Mouse (Mus musculus): Measurements from ENCODE around the gene Fads6. TPM values are rescaled to one million over a fixed set of nuclear protein-coding genes. Genes with fewer than 3 reads are reported as not detected.
A peak's percentile ranks its signal among the peaks of the same experiment; 100 is the strongest.

Gene Fads6
- polyA plus RNA-seq, 1 experiment: 1.9 TPM

GRCm38 (mm10) chr11:115264136-115264861, 33.2 kb downstream of the Fads6 start:
- H3K27ac ChIP-seq (ENCODE audit: insufficient read depth, low read depth, low read length): no peak overlapping the region
- H3K4me1 ChIP-seq (ENCODE audit: control insufficient read depth, insufficient read depth, low read length): no peaks in the 10 kb centered on the region
- no peak for TF ChIP-seq POLR2A (IDR thresholded peaks at IDR 0.05; ENCODE audit: borderline replicate concordance, low read depth, low read length)
- TF ChIP-seq CTCF (IDR thresholded peaks at IDR 0.05; ENCODE audit: low read depth, low read length): no peak
- H3K4me3 ChIP-seq (ENCODE audit: insufficient read depth, low read length): no peak overlapping the region

GRCm38 (mm10) chr11:115262954-115263353, 34.5 kb downstream of the Fads6 start:
- TF ChIP-seq POLR2A (IDR thresholded peaks at IDR 0.05; ENCODE audit: borderline replicate concordance, low read depth, low read length): no peak
- no peak for TF ChIP-seq CTCF (IDR thresholded peaks at IDR 0.05; ENCODE audit: low read depth, low read length)
- Histone ChIP-seq H3K4me3 (ENCODE audit: insufficient read depth, low read length) (no peak overlapping the region), H3K27ac (ENCODE audit: insufficient read depth, low read depth, low read length) (no peak overlapping the region), H3K4me1 (ENCODE audit: control insufficient read depth, insufficient read depth, low read length) (no peaks in the 10 kb centered on the region)

GRCm38 (mm10) chr11:115259134-115259533, 38.3 kb downstream of the Fads6 start:
- Histone ChIP-seq H3K4me3 (ENCODE audit: insufficient read depth, low read length) (no peak overlapping the region), H3K27ac (ENCODE audit: insufficient read depth, low read depth, low read length) (no peak overlapping the region), H3K4me1 (ENCODE audit: control insufficient read depth, insufficient read depth, low read length) (no peaks in the 10 kb centered on the region)
- TF ChIP-seq POLR2A (IDR thresholded peaks at IDR 0.05; ENCODE audit: borderline replicate concordance, low read depth, low read length): no peak
- no peak for TF ChIP-seq CTCF (IDR thresholded peaks at IDR 0.05; ENCODE audit: low read depth, low read length)

GRCm38 (mm10) chr11:115257775-115258510, 39.5 kb downstream of the Fads6 start:
- TF ChIP-seq POLR2A (IDR thresholded peaks at IDR 0.05; ENCODE audit: borderline replicate concordance, low read depth, low read length): no peak
- no peak for TF ChIP-seq CTCF (IDR thresholded peaks at IDR 0.05; ENCODE audit: low read depth, low read length)
- Histone ChIP-seq H3K4me1 (ENCODE audit: control insufficient read depth, insufficient read depth, low read length) (no peaks in the 10 kb centered on the region), H3K4me3 (ENCODE audit: insufficient read depth, low read length) (no peak overlapping the region), H3K27ac (ENCODE audit: insufficient read depth, low read depth, low read length) (no peak overlapping the region)

- Histone ChIP-seq H3K4me1 (ENCODE audit: control insufficient read depth, insufficient read depth, low read length) (peaks cover 2% of the 10 kb centered on the region; the same call in 1 of the 2 replicates), H3K4me3 (ENCODE audit: insufficient read depth, low read length) (no peak overlapping the region), H3K27ac (ENCODE audit: insufficient read depth, low read depth, low read length) (no peak overlapping the region)
- TF ChIP-seq POLR2A (IDR thresholded peaks at IDR 0.05; ENCODE audit: borderline replicate concordance, low read depth, low read length) (no peak), CTCF (IDR thresholded peaks at IDR 0.05; ENCODE audit: low read depth, low read length) (no peak)
These were observed 46.2 kb downstream of the Fads6 start for GRCm38 (mm10) chr11:115251258-115251657.

- Histone ChIP-seq H3K27ac (ENCODE audit: insufficient read depth, low read depth, low read length) (no peak overlapping the region), H3K4me3 (ENCODE audit: insufficient read depth, low read length) (peak overlapping the region; percentile 34), H3K4me1 (ENCODE audit: control insufficient read depth, insufficient read depth, low read length) (peaks cover 2% of the 10 kb centered on the region; the same call in 1 of the 2 replicates)
- TF ChIP-seq POLR2A (IDR thresholded peaks at IDR 0.05; ENCODE audit: borderline replicate concordance, low read depth, low read length): no peak
- TF ChIP-seq CTCF (IDR thresholded peaks at IDR 0.05; ENCODE audit: low read depth, low read length): no peak
These were observed 46.9 kb downstream of the Fads6 start for GRCm38 (mm10) chr11:115250405-115251090.

- peak overlapping the region; percentile 34 for H3K4me3 ChIP-seq (ENCODE audit: insufficient read depth, low read length)
- H3K4me1 ChIP-seq (ENCODE audit: control insufficient read depth, insufficient read depth, low read length): peaks cover 2% of the 10 kb centered on the region; the same call in 1 of the 2 replicates
- no peak overlapping the region for H3K27ac ChIP-seq (ENCODE audit: insufficient read depth, low read depth, low read length)
- no peak for TF ChIP-seq CTCF (IDR thresholded peaks at IDR 0.05; ENCODE audit: low read depth, low read length)
- TF ChIP-seq POLR2A (IDR thresholded peaks at IDR 0.05; ENCODE audit: borderline replicate concordance, low read depth, low read length): no peak
These were observed 47.6 kb downstream of the Fads6 start for GRCm38 (mm10) chr11:115249721-115250404.

GRCm38 (mm10) chr11:115247945-115248344, 49.5 kb downstream of the Fads6 start:
- no peak overlapping the region for H3K4me3 ChIP-seq (ENCODE audit: insufficient read depth, low read length)
- peaks cover 2% of the 10 kb centered on the region; the same call in 1 of the 2 replicates for H3K4me1 ChIP-seq (ENCODE audit: control insufficient read depth, insufficient read depth, low read length)
- no peak overlapping the region for H3K27ac ChIP-seq (ENCODE audit: insufficient read depth, low read depth, low read length)
- no peak for TF ChIP-seq POLR2A (IDR thresholded peaks at IDR 0.05; ENCODE audit: borderline replicate concordance, low read depth, low read length)

GRCm38 (mm10) chr11:115247240-115247639, 50.2 kb downstream of the Fads6 start:
- peaks cover 2% of the 10 kb centered on the region; the same call in 1 of the 2 replicates for H3K4me1 ChIP-seq (ENCODE audit: control insufficient read depth, insufficient read depth, low read length)
- TF ChIP-seq CTCF (IDR thresholded peaks at IDR 0.05; ENCODE audit: low read depth, low read length): no peak
- no peak for TF ChIP-seq POLR2A (IDR thresholded peaks at IDR 0.05; ENCODE audit: borderline replicate concordance, low read depth, low read length)
- H3K27ac ChIP-seq (ENCODE audit: insufficient read depth, low read depth, low read length): no peak overlapping the region
- H3K4me3 ChIP-seq (ENCODE audit: insufficient read depth, low read length): no peak overlapping the region

All from bone marrow macrophage, adult 2 months (primary cell).